Mouse (Mus musculus): ENCODE measurements around the gene Ndel1.

DNA sequence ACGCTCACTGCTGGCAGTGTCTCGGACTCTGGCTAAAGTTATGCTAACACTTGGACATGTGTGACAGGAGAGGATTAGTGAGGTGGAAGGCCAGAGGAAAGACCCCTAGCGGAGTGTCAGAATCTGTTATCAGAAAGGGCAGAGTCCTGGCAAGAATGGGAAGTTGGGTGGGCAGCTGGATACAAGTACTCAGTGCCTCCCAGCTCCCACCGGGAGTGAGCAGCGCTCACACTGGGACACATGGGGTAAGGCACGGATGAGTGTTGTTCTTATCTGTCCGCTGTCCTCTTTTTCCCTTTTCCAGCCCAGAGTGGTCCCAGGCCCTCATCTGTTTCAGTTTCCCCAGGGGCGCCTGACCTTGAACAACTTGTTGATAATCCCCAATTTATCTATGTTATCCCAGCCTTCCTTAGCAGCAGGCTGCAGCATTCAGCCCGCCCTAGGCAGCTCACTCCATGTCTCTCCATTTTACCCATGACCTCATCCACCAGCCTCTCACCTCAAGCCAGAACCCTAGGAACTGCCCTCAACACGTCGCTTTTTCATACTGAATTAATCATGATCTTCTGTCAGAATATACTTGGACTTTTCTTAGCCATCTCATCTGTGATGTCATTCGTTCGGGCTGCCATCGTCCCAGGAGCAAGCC is 91.1 kb downstream of the Ndel1 start:
- TF ChIP-seq CTCF (IDR thresholded peaks at IDR 0.05; ENCODE audit: insufficient read depth, low read depth, low read length) (no peak), POLR2A (IDR thresholded peaks at IDR 0.05; ENCODE audit: insufficient read depth, low read depth, low read length) (no peak)
